Mouse (Mus musculus): ENCODE data around the gene Tbc1d24.
"Not testable (repeated sequence)": the region's sequence is repeated elsewhere in the genome, so short reads cannot be mapped to it uniquely, and the experiment has no call there.

Gene Tbc1d24

DNA sequence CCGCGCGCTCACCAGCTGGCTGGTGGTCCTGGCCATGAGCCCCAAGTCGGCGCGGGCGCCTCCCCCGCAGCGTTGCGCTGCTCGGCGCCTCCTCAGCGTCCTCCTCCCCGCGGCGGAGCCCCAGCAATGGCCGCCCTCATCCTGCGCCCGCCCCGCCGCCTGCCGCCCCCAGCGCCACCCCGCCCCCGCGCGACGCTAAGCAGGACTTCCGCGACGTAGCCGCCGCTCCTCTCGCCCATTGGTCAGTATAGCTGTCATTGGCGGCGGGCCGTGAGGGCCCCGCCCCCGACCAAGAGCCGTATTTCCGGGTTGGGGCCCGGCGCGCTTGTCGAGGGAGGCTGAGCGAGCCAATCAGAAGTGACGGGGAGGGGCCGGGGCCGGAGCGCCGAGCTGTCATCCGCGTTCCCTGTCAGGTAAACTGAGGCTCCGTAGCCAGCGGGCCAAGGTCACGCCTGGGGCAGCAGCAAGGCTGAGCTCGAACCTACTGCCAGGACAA, 63.9 kb downstream of the Tbc1d24 start:
- peak; percentile 98 to 99 for DNase-seq

DNA sequence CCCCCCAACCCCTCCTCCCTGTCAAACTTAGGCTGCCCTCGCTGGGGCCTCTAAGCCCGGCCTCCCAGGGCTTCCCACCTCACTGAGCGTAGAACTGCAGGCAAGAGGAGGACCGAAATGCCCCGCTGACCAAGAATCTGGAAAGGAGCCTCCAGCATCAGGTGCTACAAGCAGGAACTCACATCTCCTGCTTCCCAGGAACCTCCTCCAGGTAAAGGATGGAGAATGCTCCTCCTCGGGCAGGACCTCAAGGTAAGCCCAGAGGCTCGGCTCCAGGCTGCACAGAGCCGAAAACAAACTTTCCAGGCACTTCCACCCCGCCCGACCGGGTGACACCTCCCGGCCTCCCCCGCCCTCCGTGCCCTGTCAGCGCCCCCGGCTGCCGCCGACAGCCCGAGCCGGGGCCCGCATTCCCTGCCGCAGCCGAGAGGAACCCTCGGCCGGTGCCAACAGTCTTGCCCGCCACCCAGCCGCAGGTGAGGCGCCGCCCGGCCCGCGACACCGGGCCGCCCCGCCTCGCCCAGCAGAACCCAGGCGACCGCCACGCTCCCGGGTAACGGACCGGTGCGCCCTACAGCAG, 64.4 kb downstream of the Tbc1d24 start:
- peak; percentile 63 to 68 for DNase-seq

DNA sequence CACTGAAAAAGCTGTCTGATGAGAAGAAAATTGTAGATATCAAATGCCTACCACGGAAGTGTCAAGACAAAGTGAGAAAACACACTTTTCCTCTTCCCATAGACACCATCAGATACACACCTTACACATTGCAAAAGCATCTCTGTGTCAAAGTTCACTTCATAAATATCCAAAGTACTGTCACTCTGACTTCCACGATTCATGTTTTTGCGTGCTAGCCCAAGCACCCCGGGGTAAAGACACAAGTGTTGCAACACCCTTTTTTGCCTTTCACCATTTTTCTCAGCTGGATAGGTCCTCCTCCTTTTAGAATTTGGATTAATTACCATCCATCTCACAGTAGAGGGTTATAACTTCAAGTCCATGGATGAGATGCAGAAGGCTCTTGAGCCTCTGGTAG, 65.4 kb downstream of the Tbc1d24 start:
- no peak for DNase-seq

DNA sequence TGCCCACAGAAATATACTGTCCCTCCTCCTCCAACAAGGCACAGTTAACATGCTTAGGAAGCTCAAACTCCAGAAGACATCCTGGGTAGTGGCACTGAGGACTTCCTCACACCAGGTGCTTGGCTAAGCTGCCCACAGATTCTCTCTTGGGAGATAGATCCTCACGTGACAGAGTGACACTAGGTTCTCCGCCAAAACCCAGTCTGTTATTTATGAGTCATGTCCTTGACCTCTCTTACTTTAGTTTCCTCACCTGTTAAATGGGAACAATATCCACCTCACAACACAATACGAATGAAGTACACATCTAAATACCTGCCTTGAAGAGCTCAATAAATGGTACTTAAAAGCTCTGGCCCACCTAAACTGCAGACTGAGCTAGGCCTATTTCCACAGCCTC, 66.1 kb downstream of the Tbc1d24 start:
- no peak for DNase-seq

DNA sequence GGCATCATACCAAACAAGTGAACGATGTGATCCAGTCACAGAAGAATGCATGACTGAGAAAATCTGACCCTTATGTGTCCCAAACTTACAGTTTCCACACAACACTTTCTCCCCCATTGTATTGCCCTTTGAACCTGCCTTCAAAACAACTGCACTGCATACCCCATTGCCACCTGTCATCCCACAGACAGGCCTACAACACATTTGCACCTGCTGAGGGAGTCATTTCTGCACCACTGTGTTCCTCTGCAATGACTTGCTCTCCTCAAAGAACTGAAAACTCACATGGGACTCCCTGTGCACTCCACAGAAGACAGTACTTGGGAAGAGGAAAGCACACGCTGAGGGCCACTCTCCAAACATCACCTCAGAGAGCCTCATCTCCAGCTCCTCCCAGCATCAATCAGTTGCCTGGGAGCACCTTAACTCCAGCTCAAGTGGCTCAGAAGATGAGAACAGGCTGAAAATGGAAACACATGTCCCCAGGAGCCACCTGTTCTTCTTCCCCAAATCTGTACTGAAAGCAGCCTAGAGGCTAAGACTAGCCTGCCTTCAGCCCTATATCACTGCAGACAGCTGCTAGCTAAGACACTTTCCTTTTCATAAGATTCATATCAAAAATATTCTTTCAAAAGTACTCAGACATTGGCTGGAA, 68.0 kb downstream of the Tbc1d24 start:
- no peak for DNase-seq

DNA sequence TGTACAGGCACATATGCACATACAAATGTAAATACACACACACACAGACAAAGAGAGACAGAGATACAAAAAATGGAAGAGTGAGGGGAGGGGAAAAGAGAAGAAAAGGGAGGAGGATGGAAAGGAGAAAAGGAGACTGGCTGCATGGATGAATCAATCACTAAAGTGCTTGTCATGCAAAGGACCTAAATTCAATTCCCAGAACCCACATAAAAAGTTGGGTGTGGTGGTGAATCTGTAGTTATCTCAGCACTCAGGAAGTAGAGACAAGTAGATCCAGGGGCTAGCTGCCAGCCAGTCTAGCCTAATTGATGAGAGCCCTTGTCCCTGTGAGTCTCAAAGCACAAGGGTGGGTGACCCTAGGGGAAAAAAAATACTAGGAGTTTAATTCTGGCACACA, 71.3 kb downstream of the Tbc1d24 start:
- no peak for DNase-seq

DNA sequence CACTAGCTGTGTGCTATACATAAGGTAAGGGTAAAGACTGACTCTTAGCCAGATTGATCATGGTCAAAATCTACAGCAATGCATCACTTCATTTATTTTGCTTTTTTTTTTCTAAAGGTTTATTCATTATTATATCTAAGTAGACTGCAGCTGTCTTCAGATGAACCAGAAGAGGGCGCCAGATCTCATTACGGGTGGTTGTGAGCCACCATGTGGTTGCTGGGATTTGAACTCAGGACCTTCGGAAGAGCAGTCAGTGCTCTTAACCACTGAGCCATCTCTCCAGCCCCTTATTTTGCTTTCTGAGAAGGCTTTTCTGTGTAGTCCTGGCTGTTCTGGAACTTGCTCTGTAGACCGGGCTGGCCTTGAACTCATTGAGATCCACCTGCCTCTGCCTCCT, 72.4 kb downstream of the Tbc1d24 start:
- not testable (repeated sequence) for DNase-seq

DNA sequence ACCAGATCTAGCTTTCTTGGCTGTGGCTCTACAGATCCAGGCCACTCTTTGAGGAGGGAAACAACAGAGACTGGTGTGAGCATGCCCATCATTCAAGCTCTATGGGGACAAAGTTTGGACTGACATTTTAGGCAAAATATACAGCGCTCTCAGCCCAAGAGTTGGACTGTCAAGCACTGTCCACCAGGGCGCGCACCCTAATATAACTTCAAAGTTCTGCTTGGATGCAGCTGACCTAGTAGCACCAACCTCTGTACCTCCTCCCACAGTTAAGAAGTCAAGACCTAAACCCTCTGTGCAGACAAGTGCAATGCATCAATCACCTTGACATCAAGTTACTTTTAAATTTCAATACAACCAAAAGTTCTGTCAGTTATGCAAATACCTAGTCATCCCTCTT, 73.8 kb downstream of the Tbc1d24 start:
- peak; percentile 38 to 52 for DNase-seq

DNA sequence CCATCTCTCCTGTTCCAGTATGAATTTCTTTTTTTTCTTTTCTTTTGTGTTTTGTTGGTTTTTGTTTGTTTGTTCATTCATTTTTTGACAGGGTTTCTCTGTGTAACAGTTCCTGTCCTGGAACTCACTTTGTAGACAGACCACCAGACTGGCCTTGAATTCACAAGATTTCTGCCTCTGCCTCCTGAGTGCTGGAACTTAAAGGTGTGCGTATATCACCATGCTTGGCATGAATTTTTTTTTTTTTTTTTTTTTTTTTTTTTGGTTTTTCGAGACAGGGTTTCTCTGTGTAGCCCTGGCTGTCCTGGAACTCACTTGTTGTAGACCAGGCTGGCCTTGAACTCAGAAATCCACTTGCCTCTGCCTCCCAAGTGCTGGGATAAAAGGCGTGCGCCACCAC, 76.1 kb downstream of the Tbc1d24 start:
- not testable (repeated sequence) for DNase-seq

DNA sequence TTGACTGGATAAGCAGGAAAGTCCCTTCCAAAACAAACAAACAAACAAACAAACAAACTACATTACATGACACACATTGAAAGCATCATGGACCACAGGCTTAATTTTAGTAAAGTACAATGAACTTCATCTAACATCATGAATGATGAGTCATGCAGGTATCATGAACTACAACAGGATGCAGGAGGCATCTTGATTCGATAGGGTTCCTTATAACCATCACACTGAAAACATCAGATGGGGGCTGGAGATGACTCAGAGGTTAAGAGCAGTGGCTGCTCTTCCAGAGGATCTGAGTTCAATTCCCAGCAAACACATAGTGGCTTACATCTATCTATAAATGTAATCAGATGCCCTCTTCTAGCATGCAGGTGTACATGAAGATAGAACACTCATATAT, 77.8 kb downstream of the Tbc1d24 start:
- DNase-seq, result no peak

DNA sequence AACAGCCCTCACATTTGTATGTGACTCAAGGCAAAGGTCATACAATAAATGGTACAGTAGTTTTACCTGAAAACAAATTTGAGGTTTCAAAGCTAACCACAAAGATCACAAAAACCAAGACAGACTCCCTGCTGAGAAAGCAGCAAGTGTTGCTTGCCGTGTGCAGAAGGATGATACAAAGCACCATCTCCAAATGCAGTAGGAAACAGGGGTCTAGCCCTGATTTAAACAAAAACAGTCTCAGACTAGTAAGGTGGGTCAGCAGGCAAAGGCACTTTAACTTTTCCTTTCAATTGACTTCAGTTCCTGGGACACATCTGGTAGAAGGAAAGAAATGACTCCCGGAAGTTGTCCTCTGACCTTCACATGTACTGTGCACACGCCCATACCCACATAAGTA, 78.6 kb downstream of the Tbc1d24 start:
- DNase-seq, result no peak

Data from kidney, postnatal 36 days (tissue).